Mouse (Mus musculus): ENCODE results near the gene Hcrt. TPM values are rescaled to one million over a fixed set of nuclear protein-coding genes. Genes with fewer than 3 reads are reported as not detected.

Gene Hcrt
- polyA plus RNA-seq, 1 experiment from 2014 or later, result not detected

GRCm38 (mm10) chr11:100728601-100729000 lies 34.1 kb downstream of the Hcrt start:
- Histone ChIP-seq H3K4me3 (no peak overlapping the region), H3K9me3 (no peaks in the 10 kb centered on the region), H3K4me2 (no peak overlapping the region), H3K9ac (no peak overlapping the region), H3K27me3 (no peaks in the 10 kb centered on the region), H3K4me1 (peaks cover 11% of the 10 kb centered on the region), H3K36me3 (peaks cover 22% of the 10 kb centered on the region; the same call in 1 of the 2 replicates), H3K27ac (no peak overlapping the region)
- WGBS, result 85% methylated on average over 6 of the region's 6 CpGs
- ATAC-seq (ENCODE audit: insufficient number of reproducible peaks, low FRiP score, low TSS enrichment, low read depth), result no peak

DNA sequence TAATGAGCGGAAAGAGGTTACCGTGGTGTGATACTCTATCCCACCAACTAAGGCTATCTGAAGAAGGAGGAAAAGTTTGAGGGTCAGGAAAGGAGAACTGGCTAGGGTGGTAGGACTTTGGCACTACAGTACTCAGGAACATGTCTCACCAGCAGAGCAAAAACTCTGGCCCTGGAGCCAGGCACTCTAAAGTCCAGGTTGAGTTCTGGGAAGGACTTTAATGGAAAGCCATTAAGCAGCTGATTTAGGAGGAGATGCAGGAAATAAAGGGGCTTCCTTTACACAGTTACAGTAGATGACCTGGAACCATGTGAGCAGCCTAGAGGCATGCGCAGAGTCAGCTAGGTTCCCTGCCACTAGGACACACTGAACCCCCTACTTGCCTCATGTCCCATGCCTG lies 35.5 kb downstream of the Hcrt start:
- Histone ChIP-seq H3K4me1 (peaks cover 17% of the 10 kb centered on the region), H3K9ac (no peak overlapping the region), H3K4me3 (no peak overlapping the region), H3K9me3 (no peaks in the 10 kb centered on the region), H3K36me3 (peaks cover 18% of the 10 kb centered on the region; the same call in 1 of the 2 replicates), H3K27me3 (no peaks in the 10 kb centered on the region), H3K4me2 (no peak overlapping the region), H3K27ac (no peak overlapping the region)
- ATAC-seq (ENCODE audit: insufficient number of reproducible peaks, low FRiP score, low TSS enrichment, low read depth), result no peak
- 77% methylated on average over 3 of the region's 3 CpGs for WGBS

GRCm38 (mm10) chr11:100724919-100725512 lies 37.7 kb downstream of the Hcrt start:
- Histone ChIP-seq H3K27ac (no peak overlapping the region; the same call in 1 of the 2 replicates), H3K36me3 (peaks cover 16% of the 10 kb centered on the region; the same call in 1 of the 2 replicates), H3K4me1 (peaks cover 32% of the 10 kb centered on the region), H3K9me3 (no peaks in the 10 kb centered on the region), H3K4me3 (no peak overlapping the region), H3K9ac (no peak overlapping the region), H3K27me3 (no peaks in the 10 kb centered on the region), H3K4me2 (no peak overlapping the region)
- 32% methylated on average over 5 of the region's 5 CpGs for WGBS
- ATAC-seq (ENCODE audit: insufficient number of reproducible peaks, low FRiP score, low TSS enrichment, low read depth), result no peak

- no peak overlapping the region for H3K9ac ChIP-seq
- WGBS, result 48% methylated on average over 2 of the region's 2 CpGs
- no peak overlapping the region for H3K4me2 ChIP-seq
- H3K9me3 ChIP-seq, result no peaks in the 10 kb centered on the region
- ATAC-seq (ENCODE audit: insufficient number of reproducible peaks, low FRiP score, low TSS enrichment, low read depth), result peak; percentile 48; the same call in 1 of the 2 replicates
- no peaks in the 10 kb centered on the region for H3K27me3 ChIP-seq
- no peak overlapping the region for H3K4me3 ChIP-seq
- peaks cover 26% of the 10 kb centered on the region for H3K36me3 ChIP-seq
- peak overlapping the region; percentile 75 for H3K27ac ChIP-seq
- peaks cover 39% of the 10 kb centered on the region for H3K4me1 ChIP-seq
These were observed 40.2 kb downstream of the Hcrt start for GRCm38 (mm10) chr11:100722493-100723028.

DNA sequence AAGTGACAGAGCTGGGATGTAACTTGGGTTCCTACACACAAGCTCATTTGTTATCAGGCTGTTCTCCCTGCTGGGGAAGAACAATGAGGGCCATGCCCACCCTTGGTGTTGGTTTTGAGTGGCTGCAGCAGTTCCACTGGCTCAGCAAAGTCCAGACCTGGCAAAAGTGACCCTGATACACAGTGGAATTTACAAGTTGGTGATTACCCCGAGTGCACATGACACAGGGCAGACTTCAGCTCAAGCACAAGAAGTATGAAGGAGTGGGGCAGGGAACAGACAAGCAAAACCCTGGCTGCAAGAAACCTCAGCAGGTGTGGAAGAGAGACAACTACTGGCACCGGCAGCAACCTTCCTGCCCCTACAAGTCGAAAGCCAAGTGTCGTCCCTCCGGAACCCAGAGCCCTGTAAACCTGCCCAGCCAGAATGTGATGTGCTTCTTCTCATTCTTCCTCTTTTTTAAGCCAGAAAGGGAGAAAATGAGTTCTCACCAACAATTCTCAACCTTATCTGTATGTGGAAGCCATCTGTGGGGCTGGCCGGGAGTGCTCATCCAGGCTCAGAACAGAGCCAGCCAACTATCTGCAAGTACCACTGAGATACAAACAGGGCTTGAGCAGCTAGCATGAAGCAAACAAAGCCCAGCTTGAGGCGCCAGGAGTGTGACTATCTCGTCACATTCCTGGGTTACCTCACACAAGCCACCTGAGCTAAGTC lies 40.8 kb downstream of the Hcrt start:
- Histone ChIP-seq H3K27me3 (no peaks in the 10 kb centered on the region), H3K4me3 (no peak overlapping the region), H3K4me1 (peaks cover 39% of the 10 kb centered on the region), H3K9ac (no peak overlapping the region), H3K9me3 (no peaks in the 10 kb centered on the region), H3K36me3 (peaks cover 32% of the 10 kb centered on the region), H3K27ac (peak overlapping the region; percentile 75), H3K4me2 (no peak overlapping the region)
- no peak for ATAC-seq (ENCODE audit: insufficient number of reproducible peaks, low FRiP score, low TSS enrichment, low read depth)
- 66% methylated on average over 8 of the region's 8 CpGs for WGBS

DNA sequence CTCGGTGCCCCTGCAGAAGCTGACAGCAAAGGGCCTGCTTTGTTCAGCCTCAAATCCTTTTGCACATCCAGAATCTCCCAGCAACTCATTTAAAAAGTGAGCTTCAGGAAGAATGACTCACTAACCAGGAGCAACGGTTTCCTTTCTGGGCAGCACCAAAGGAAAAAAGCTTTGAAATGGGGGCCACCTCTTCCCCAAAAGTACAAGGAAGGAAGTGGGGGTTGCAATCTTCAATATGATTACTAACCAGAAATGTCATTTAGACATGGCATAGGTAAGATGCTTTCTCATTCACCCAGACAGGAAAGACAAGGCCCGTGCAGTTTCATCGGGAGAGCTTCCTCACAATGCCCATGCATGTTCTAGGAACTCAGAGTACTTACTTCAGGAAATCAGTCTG lies 41.5 kb downstream of the Hcrt start:
- Histone ChIP-seq H3K4me3 (no peak overlapping the region), H3K27ac (peak overlapping the region; percentile 75), H3K27me3 (no peaks in the 10 kb centered on the region), H3K9me3 (no peaks in the 10 kb centered on the region), H3K9ac (no peak overlapping the region), H3K4me1 (peaks cover 39% of the 10 kb centered on the region), H3K36me3 (peaks cover 38% of the 10 kb centered on the region), H3K4me2 (no peak overlapping the region)
- ATAC-seq (ENCODE audit: insufficient number of reproducible peaks, low FRiP score, low TSS enrichment, low read depth), result no peak
- WGBS, result 62% methylated on average over 4 of the region's 4 CpGs

DNA sequence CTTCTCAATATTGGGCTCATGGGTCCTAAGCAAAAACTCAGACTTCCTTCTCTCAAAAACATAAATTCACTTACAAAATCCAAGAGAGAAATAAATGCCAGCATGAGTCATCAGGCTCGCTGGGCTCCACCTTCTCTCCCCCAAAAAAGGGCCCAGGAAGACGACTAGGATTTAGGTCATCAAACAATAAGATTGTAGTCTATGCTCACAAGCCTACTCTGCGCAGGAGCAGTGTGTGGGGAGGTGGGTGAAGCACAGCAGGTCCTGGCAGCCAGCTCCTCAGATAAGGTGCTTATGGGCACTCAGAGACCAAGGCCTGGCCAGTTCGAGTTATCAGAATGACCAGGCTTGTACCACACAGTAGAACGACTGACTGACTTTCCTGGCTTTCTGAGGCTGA lies 42.4 kb downstream of the Hcrt start:
- H3K36me3 ChIP-seq, result peaks cover 46% of the 10 kb centered on the region
- H3K9ac ChIP-seq, result no peak overlapping the region; the same call in 1 of the 2 replicates
- peaks cover 38% of the 10 kb centered on the region for H3K4me1 ChIP-seq
- H3K27me3 ChIP-seq, result no peaks in the 10 kb centered on the region
- 71% methylated on average over 5 of the region's 5 CpGs for WGBS
- no peak overlapping the region for H3K4me3 ChIP-seq
- H3K4me2 ChIP-seq, result no peak overlapping the region
- no peaks in the 10 kb centered on the region for H3K9me3 ChIP-seq
- no peak for ATAC-seq (ENCODE audit: insufficient number of reproducible peaks, low FRiP score, low TSS enrichment, low read depth)
- H3K27ac ChIP-seq, result no peak overlapping the region; the same call in 1 of the 2 replicates

- no peaks in the 10 kb centered on the region for H3K9me3 ChIP-seq
- no peak overlapping the region for H3K4me2 ChIP-seq
- H3K27ac ChIP-seq, result no peak overlapping the region
- WGBS, result 88% methylated on average over 11 of the region's 11 CpGs
- H3K36me3 ChIP-seq, result peaks cover 50% of the 10 kb centered on the region
- ATAC-seq (ENCODE audit: insufficient number of reproducible peaks, low FRiP score, low TSS enrichment, low read depth), result no peak
- no peak overlapping the region for H3K9ac ChIP-seq
- H3K4me3 ChIP-seq, result no peak overlapping the region
- no peaks in the 10 kb centered on the region for H3K27me3 ChIP-seq
- H3K4me1 ChIP-seq, result peaks cover 34% of the 10 kb centered on the region
These were observed 42.8 kb downstream of the Hcrt start for GRCm38 (mm10) chr11:100719893-100720292.

GRCm38 (mm10) chr11:100719312-100719711 lies 43.4 kb downstream of the Hcrt start:
- H3K27ac ChIP-seq, result no peak overlapping the region
- no peaks in the 10 kb centered on the region for H3K9me3 ChIP-seq
- H3K4me3 ChIP-seq, result no peak overlapping the region
- no peaks in the 10 kb centered on the region for H3K27me3 ChIP-seq
- H3K9ac ChIP-seq, result no peak overlapping the region
- no peak for ATAC-seq (ENCODE audit: insufficient number of reproducible peaks, low FRiP score, low TSS enrichment, low read depth)
- no peak overlapping the region for H3K4me2 ChIP-seq
- peaks cover 33% of the 10 kb centered on the region for H3K4me1 ChIP-seq
- peaks cover 52% of the 10 kb centered on the region for H3K36me3 ChIP-seq
- 73% methylated on average over 3 of the region's 3 CpGs for WGBS

DNA sequence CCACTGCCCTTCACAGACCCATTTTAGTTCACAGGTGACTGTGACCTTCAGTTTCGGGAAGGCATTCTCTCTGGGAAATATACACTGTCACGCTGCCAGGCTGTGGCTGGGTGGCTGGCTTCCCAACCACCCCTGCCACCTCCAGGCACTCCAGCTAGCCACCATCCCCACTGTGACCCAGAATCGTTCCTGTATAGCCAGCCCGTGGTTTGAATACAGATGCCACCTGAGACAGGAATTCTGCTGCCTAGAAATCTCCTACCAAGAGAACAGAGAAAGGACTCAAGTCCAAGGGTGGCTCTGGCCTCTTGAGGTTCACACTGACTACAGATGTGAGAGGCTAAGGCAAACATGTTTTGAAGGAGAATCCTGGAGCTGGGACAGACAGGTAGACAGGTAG lies 43.9 kb downstream of the Hcrt start:
- H3K36me3 ChIP-seq, result peaks cover 52% of the 10 kb centered on the region
- H3K27ac ChIP-seq, result no peak overlapping the region
- H3K9ac ChIP-seq, result no peak overlapping the region
- peaks cover 38% of the 10 kb centered on the region for H3K4me1 ChIP-seq
- H3K4me2 ChIP-seq, result no peak overlapping the region
- WGBS, result 88% methylated on average over 4 of the region's 4 CpGs
- no peak for ATAC-seq (ENCODE audit: insufficient number of reproducible peaks, low FRiP score, low TSS enrichment, low read depth)
- no peaks in the 10 kb centered on the region for H3K27me3 ChIP-seq
- H3K9me3 ChIP-seq, result no peaks in the 10 kb centered on the region
- no peak overlapping the region for H3K4me3 ChIP-seq

DNA sequence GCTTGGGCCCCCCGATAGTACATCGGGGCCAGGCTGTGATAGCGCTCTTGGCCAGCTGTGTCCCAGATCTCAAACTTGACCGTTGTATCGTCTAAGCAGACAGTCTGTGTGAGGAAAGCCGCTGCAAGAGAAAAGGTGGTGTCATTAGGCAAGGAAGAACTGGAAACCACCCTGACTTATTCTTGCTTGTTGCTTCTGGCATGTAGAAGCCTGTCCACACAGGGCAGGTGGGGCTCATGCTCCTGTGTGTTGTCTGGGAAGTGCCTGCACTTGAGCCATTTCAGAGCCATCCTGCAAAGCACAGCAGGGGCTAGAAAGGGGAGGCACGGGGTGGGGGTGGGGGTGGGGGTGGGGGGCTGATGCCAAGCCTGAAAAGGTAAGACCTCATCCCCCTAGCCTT lies 44.3 kb downstream of the Hcrt start:
- H3K9ac ChIP-seq, result no peak overlapping the region
- 81% methylated on average over 7 of the region's 7 CpGs for WGBS
- no peaks in the 10 kb centered on the region for H3K9me3 ChIP-seq
- H3K36me3 ChIP-seq, result peaks cover 52% of the 10 kb centered on the region
- no peaks in the 10 kb centered on the region for H3K27me3 ChIP-seq
- no peak overlapping the region for H3K4me2 ChIP-seq
- peaks cover 42% of the 10 kb centered on the region for H3K4me1 ChIP-seq
- no peak for ATAC-seq (ENCODE audit: insufficient number of reproducible peaks, low FRiP score, low TSS enrichment, low read depth)
- H3K4me3 ChIP-seq, result no peak overlapping the region
- H3K27ac ChIP-seq, result no peak overlapping the region

GRCm38 (mm10) chr11:100716649-100717048 lies 46.1 kb downstream of the Hcrt start:
- peaks cover 44% of the 10 kb centered on the region for H3K4me1 ChIP-seq
- no peaks in the 10 kb centered on the region for H3K9me3 ChIP-seq
- 86% methylated on average over 3 of the region's 3 CpGs for WGBS
- no peak for ATAC-seq (ENCODE audit: insufficient number of reproducible peaks, low FRiP score, low TSS enrichment, low read depth)
- H3K4me3 ChIP-seq, result no peak overlapping the region
- H3K9ac ChIP-seq, result no peak overlapping the region
- H3K36me3 ChIP-seq, result peaks cover 52% of the 10 kb centered on the region
- H3K4me2 ChIP-seq, result no peak overlapping the region
- H3K27me3 ChIP-seq, result no peaks in the 10 kb centered on the region
- H3K27ac ChIP-seq, result no peak overlapping the region
